Mouse (Mus musculus) ES-Bruce4 (cell line): Measurements from ENCODE around the gene Itga4. TPM values are rescaled to one million over a fixed set of nuclear protein-coding genes. Genes with fewer than 3 reads are reported as not detected.

ENCODE experiments used
- H3K27ac ChIP-seq: 2 replicates; pipeline ENCODE4 v1.5.1; 2012; ENCODE audit warnings: low read length, inconsistent platforms; ENCODE audit not compliant: insufficient read depth
- H3K27me3 ChIP-seq: 2 replicates; pipeline ENCODE4 v1.6.1; 2012; ENCODE audit warnings: mild to moderate bottlenecking, low read length, inconsistent platforms; ENCODE audit not compliant: control insufficient read depth, poor library complexity, insufficient read depth, severe bottlenecking
- H3K36me3 ChIP-seq: 2 replicates; pipeline ENCODE4 v1.6.1; 2012; ENCODE audit warnings: inconsistent platforms, mild to moderate bottlenecking, low read length, moderate library complexity; ENCODE audit not compliant: control insufficient read depth, poor library complexity, insufficient read depth, severe bottlenecking
- H3K4me1 ChIP-seq: one replicate; pipeline ENCODE4 v1.8.1; 2011; ENCODE audit warnings: low read length; ENCODE audit not compliant: control insufficient read depth, insufficient read depth
- H3K4me3 ChIP-seq: 2 replicates; pipeline ENCODE4 v1.5.1; 2011; ENCODE audit warnings: low read depth, mild to moderate bottlenecking, low read length
- H3K9ac ChIP-seq: 2 replicates; pipeline ENCODE4 v1.6.1; 2012; ENCODE audit warnings: low read depth, mild to moderate bottlenecking, inconsistent platforms; ENCODE audit not compliant: poor library complexity, severe bottlenecking
- H3K9me3 ChIP-seq: replicated peaks from 2 replicates; pipeline ENCODE4 v1.6.1; 2012; ENCODE audit warnings: mild to moderate bottlenecking, low read length, inconsistent platforms; ENCODE audit not compliant: control insufficient read depth, poor library complexity, insufficient read depth, severe bottlenecking
- CTCF ChIP-seq: IDR thresholded peaks from one replicate; pipeline ENCODE4 v1.8.1; 2011; ENCODE audit warnings: low read depth, low read length
- EP300 ChIP-seq: IDR thresholded peaks from 2 replicates; pipeline ENCODE4 v1.6.1; 2011; ENCODE audit warnings: low read depth, low read length; ENCODE audit not compliant: insufficient read depth
- POLR2A ChIP-seq: IDR thresholded peaks from one replicate; pipeline ENCODE4 v1.8.1; 2011; ENCODE audit warnings: low read length; ENCODE audit not compliant: insufficient read depth
- polyA plus RNA-seq: library from polyadenylated mRNA; stranded (reverse); fragments of >200 nt; gene quantifications from 2 replicates; pipeline ENCODE4 v1.2.4, GENCODE M21; 2011; ENCODE audit warnings: low read depth; ENCODE audit not compliant: missing spikeins, insufficient read depth, insufficient read length

Itga4 gene
- polyA plus RNA-seq, 1 experiment = 0.24 TPM

DNA sequence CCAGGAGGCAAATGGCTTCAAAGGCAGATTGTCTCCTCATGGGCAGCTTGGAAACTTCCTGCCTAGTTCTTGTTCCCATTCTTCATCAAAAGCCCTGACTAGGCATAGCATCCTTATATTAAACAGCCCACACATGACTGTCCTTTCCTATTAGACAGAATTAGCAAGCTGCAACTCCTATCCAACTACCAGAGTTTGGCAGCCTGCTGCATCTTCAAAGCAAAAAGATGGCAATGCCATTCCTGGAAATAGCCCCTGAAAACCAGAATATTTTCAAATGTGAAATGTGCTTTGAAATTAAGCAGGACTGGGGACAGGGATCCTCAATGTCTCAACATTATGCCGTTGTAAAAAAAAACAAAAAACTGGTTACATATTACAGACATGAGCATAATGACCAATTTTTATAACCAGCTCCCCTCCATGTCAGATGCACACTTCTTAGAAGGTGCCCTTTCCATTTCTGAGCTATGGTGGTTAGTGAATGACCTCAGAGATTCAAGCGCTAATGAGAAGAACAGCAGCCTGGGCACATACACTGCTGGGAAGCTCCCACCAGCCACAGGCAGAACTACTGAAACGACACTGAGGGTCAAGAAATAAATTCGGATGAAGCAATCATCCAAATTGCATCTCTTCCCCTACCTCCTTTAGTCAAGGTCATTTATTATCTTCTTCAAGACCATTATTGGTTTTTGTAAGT, 97.0 kb downstream of the Itga4 start:
- Histone ChIP-seq H3K9ac (no peak overlapping the region), H3K4me1 (no peaks in the 10 kb centered on the region), H3K27me3 (no peaks in the 10 kb centered on the region), H3K9me3 (no peaks in the 10 kb centered on the region), H3K36me3 (no peaks in the 10 kb centered on the region), H3K27ac (no peak overlapping the region), H3K4me3 (no peak overlapping the region)
- TF ChIP-seq POLR2A (no peak), CTCF (no peak), EP300 (no peak)

DNA sequence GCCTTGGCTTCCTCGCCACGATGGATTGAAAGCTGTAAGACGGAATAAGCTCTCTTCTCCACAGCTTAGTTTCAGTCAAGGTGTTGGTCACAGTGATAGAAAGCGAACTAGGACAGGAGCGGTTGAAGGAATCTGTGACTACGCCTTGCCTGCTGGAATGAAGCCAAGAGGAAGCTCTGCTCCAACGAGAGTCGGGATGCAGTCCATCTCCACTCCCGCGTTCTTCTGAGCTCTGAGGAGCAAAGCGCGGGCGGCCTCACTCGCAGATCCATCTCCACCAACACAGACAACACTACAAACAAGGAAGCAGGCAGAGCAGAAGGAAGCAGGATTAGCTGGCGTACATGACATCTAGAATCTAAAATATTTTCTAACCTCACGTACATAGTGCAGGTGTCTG, 99.5 kb downstream of the Itga4 start:
- no peak overlapping the region for H3K9ac ChIP-seq
- TF ChIP-seq EP300 (no peak), POLR2A (no peak), CTCF (no peak)
- H3K36me3 ChIP-seq = no peaks in the 10 kb centered on the region
- H3K4me1 ChIP-seq = no peaks in the 10 kb centered on the region
- H3K27ac ChIP-seq = no peak overlapping the region
- H3K4me3 ChIP-seq = no peak overlapping the region
- no peaks in the 10 kb centered on the region for H3K27me3 ChIP-seq
- H3K9me3 ChIP-seq = no peaks in the 10 kb centered on the region

DNA sequence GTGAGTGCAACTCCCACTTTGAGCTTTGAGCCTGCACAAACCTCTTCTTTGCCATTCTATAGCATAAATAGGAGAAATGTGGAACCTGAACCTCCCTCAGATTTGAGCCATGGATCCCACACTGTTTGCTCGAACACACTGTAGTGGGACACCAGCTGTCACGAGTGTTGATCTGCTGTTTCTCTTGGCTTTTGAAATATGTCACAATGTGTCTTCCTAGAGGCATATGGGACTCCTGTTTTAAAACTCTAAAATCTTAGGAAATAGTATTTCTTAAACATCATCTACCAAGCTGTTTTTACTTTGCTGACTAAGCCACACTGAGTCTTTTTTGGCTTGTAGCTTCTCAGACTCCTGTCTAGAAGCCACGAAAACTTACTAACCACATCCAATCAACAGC, 102.6 kb downstream of the Itga4 start:
- Histone ChIP-seq H3K4me1 (no peaks in the 10 kb centered on the region), H3K9ac (no peak overlapping the region), H3K27me3 (no peaks in the 10 kb centered on the region), H3K36me3 (no peaks in the 10 kb centered on the region), H3K4me3 (no peak overlapping the region), H3K9me3 (no peaks in the 10 kb centered on the region), H3K27ac (no peak overlapping the region)
- TF ChIP-seq CTCF (no peak), EP300 (no peak), POLR2A (no peak)

DNA sequence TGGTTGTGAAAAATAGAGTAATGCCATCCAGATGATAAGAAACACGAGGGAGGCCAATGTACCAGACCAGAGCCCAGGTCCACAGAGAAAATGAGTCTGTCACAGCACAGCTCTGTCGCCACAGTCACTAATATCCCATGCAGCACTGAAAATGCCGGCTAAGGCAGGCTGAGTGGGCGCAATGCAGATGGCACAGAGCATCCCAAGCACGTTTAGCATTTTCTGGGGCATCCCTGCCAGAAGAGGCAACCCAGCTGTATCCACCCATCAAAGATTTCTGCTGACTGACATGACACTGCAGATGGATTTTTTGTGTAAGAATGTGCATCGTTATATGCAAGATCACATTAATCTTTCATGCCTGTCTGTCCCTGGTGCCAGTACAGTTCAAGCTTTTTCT, 106.8 kb downstream of the Itga4 start:
- Histone ChIP-seq H3K27me3 (no peaks in the 10 kb centered on the region), H3K9ac (no peak overlapping the region), H3K36me3 (no peaks in the 10 kb centered on the region), H3K9me3 (no peaks in the 10 kb centered on the region), H3K4me3 (no peak overlapping the region), H3K27ac (no peak overlapping the region), H3K4me1 (no peaks in the 10 kb centered on the region)
- TF ChIP-seq POLR2A (no peak), CTCF (no peak), EP300 (no peak)

DNA sequence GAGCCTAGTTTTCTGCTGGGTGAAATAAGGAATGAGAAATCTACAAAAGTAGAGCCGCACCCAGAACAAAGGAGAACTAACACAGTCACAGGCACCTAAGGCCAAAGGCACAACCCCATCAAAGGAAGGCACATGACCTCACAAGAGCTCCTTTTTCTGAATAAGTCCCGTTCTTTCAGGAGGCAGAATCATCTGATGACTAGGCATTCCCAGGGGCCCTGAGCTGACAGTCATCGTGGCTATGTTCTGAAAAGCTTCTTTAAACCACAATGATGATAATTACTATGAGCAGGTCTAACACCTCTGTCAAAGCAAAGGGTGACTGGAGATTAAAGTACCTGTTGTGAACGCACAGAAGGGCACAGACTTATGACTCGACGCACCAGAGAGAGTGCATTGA, 108.7 kb downstream of the Itga4 start:
- no peaks in the 10 kb centered on the region for H3K4me1 ChIP-seq
- no peaks in the 10 kb centered on the region for H3K36me3 ChIP-seq
- H3K27me3 ChIP-seq = no peaks in the 10 kb centered on the region
- no peak overlapping the region for H3K4me3 ChIP-seq
- TF ChIP-seq POLR2A (no peak), CTCF (no peak), EP300 (no peak)
- H3K9ac ChIP-seq = no peak overlapping the region
- no peaks in the 10 kb centered on the region for H3K9me3 ChIP-seq
- no peak overlapping the region for H3K27ac ChIP-seq

DNA sequence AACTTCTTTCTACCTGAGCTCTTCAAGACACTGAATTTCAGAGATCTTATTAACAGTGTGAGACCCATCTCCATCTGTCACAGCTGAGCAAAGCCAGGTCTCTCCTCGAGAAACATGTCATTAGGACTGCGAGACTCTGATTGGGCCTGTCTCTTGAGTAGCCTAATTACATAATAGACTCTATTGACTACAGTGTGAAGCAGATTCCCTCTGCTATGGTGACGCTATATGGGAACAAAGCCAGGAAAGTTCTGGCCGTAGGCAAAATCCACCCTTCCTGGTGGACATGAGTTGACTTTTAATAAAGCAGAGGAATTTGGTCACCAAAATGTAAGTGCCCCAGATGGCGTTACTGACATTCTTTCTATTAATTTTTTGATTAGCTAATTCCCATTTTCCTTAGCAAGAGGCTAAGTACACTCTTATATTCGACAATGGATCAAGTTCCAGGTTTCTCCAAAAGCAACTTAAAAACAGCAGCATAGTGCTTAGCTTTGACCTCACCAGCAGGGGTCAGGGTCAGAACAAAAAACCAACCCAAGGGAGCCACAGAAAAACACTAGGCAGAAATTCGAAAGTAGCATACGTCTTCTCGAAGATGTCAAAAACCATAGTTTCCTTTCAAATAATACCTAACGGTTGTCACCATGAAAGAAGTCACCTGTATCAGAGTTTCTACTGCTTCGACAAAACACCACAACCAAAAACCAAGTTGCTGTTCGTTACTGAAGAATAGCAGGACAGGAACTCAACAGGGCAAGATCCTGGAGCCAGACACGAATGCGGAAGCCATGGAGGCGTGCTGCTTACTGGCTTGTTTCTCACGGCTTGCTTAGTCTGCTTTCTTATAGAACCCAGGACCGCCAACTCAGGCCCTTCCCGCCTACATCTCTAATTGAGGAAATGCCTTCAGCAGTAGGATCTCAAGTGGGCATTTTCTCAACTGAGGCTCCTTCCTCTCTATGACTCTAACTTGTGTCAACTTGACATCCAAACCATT, 112.5 kb downstream of the Itga4 start:
- no peaks in the 10 kb centered on the region for H3K9me3 ChIP-seq
- H3K27ac ChIP-seq = no peak overlapping the region
- H3K4me3 ChIP-seq = peak overlapping the region; percentile 43
- H3K27me3 ChIP-seq = no peaks in the 10 kb centered on the region
- H3K4me1 ChIP-seq = peaks cover 3% of the 10 kb centered on the region
- H3K9ac ChIP-seq = no peak overlapping the region
- TF ChIP-seq POLR2A = no peak
- TF ChIP-seq EP300 = no peak
- no peak for TF ChIP-seq CTCF
- no peaks in the 10 kb centered on the region for H3K36me3 ChIP-seq
